Mouse (Mus musculus): ENCODE measurements around the gene Polh. TPM values are rescaled to one million over a fixed set of nuclear protein-coding genes. Genes with fewer than 3 reads are reported as not detected.

Gene Polh
- total RNA-seq, 2 experiments from 2014 or later = 6.3 to 7.1 TPM

DNA sequence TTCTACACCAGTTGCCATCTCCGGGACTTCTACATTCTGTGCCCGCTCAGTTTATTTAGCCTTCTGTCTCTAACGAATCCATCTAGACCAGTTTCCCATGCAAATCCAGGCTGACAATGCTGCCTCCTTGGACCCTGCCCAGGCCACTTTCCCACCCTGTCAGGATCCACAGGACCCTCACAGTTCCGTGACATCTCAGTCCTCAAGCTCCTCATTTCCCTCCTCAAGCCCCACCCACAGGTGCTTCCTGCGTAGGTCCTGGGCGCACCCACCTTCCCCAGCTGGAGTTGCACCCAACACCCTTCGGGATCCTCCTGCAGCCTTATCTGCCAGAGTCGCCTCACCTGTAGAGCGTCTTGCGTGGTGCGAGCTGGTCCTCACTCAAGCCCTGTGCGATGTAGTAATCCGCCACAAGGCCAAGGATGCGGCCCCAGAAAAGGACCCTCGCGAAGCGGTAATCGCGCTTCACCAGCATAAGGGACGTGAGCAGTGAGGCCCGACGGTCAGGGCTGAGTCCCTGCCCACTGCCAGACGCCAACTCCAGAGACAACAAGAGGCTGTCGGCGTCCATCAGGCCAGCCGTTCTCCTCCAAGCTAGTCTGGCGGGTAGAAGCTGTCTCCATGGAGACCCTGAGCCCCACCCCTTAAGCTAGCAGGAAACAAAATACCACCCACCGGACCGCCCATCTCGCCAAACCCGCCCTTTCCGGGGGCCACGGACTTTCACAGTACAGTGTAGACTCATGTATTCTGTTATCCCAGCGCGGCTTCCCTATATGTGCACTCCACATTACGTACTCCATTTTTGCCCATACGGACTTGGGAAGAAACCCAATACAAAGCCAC, 58.6 kb downstream of the Polh start, which contains the start of gene Rsph9:
Gene Rsph9 (minus strand): TSS at position 639 of the 846 bp plus-strand sequence.
- intact Hi-C loops (cut with DNase I) = no loop called here

DNA sequence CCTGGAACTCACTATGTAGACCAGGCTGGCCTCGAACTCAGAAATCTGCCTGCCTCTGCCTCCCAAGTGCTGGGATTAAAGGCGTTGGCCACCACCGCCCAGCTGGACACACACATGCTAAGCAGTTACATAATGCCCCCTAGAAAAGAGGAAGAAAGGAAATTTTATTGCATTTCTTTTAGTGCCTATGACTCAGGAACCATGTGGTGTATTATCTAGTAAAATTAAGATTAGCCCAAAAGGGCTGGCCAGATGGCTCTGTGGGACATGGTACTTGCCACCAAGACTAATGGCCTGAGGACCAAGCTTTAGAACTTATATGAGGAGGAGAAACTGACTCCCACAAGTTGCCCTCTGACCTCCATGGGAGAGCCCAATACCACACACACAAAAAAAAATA, 62.6 kb downstream of the Polh start:
- intact Hi-C loops (cut with DNase I) = no loop called here

More for the DNA sequence above, 58.6 kb downstream of the Polh start, which contains the start of gene Rsph9:
- DNase-seq (ENCODE audit: low spot score in 2 of 2) = peak; percentile 78

DNA sequence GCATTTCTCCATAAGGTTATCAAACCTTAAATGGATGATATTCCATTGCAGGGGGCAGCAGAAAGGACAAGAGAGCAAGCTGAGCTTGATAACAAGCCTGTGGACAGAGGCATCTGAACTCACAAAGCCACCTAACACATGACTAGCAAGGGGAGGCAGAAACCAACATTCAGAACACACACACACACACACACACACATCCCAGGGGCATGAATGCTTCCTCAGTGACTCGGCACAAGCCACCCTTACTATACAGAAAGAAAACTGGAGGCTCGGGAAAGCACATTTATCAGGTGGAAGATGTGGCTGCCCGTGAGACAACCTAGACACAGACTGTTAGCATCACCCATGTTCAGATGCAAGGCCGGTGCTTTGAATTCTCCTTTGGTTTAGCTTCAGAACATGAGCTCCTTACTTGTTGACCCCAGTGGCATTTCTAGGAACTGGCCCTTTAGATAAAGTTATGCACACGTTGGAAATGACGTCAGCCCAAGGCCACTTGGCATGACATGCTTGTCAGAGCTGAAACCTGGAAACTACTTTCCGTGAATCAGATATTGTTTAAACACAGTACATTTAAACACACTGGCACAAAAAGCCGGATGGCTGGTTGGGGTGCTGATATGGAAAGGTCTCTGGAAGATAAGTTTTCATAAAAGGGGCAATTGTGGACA, 63.7 kb downstream of the Polh start:
- intact Hi-C loops (cut with DNase I) = no loop called here
- no peak for DNase-seq (ENCODE audit: low spot score in 2 of 2)

More for the DNA sequence above, 62.6 kb downstream of the Polh start:
- no peak for DNase-seq (ENCODE audit: low spot score in 2 of 2)

DNA sequence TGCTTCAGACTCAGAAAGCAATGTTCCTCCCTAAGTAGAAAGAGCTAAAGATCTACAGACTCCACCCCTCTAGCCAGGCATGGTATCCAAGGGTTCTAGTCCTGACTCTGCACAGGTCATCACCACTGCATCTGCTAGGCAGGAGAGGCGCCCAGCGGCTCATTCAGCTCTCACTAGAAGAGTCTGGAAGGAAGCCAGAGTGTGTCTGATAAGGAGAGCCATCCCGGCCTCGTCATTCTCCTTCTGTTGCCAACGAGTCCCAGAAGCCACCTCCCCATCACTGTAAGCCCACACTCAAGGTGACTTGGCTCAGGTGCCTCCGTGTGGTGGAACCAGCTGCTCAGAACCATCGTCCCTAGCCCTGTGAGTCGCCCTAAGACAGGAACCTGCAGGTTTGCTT, 69.6 kb downstream of the Polh start:
- intact Hi-C loops (cut with DNase I) = loop anchor here (1.0 to 5.0 kb wide), 2 partner anchors 101 to 402 kb away; partner anchors contain the start of gene Vegfa
- no peak for DNase-seq (ENCODE audit: low spot score in 2 of 2)

DNA sequence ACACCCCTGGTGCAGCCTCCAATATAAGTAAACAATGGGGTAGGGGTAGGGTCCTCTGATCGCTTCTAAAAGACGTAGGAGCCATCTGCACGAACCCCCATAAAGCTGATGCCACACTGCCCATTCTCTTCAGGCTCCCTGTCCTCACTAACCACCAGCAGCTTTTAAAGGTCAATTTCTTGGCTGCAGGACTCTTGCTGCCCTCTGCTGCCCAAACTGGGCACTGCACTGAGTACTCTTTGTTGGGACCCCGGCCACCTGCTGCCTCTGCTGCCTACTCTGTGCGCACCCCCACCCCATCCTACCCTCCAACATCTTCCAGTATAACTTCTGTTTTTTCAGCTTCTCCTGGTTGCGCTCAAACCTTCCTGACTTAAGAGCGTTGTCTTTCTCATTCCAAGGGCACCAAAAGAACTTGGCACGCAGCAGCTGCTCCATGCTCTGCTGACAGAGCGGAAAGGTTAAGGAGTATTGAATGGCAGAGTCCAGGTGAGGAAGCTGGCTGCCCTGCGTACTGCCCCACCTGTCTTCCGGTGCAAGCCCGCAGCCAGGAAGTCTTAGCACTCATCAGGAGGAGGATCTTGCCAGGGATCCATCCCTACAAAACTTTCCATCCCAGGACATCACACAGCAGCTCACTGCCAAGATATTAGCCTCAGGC, 70.3 kb downstream of the Polh start:
- intact Hi-C loops (cut with DNase I) = loop anchor here (1.0 to 5.0 kb wide), 2 partner anchors 100 to 401 kb away; partner anchors contain the start of gene Vegfa
- peak; percentile 56 to 62 for DNase-seq (ENCODE audit: low spot score in 2 of 2)

DNA sequence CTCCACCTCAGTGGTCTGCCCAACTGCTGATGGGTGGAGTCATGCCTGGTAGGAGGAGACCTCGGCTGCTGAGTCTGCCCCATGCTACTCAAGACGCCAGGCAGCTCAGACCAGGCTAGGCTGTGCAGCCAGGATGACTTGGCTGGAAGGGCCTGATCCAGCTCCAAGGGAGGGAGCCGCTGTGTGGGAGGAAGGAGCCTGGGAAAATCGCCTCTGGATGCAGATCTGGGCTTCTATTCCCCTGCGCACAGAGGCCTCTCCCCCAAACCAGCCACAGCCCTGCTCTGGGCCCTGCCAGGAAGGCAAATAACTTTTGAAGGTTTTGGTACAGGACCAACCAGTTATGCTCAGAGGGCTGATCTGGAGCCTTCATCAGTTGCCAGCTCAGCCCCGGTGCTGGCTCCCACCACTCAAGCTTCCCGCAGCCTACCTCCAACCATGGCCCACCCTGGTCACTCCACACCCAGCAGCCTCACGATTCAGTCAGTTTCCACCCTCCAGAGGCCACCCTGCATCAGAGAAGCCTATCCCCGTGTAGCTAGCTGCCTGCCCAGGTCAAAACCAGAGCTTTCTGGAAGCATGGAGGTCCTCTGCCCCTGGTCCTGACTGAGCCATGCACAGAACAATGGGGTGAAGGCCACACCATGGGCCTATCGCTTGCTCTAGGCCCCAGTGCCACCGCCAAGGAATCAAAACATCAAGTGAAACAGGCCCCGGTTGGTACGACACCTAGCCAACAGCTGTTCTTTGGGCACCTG, 72.5 kb downstream of the Polh start:
- no peak for DNase-seq (ENCODE audit: low spot score in 2 of 2)
- intact Hi-C loops (cut with DNase I) = loop anchor here (5.0 kb wide), 1 partner anchor 98 kb away; the partner anchor contains the start of gene Vegfa

DNA sequence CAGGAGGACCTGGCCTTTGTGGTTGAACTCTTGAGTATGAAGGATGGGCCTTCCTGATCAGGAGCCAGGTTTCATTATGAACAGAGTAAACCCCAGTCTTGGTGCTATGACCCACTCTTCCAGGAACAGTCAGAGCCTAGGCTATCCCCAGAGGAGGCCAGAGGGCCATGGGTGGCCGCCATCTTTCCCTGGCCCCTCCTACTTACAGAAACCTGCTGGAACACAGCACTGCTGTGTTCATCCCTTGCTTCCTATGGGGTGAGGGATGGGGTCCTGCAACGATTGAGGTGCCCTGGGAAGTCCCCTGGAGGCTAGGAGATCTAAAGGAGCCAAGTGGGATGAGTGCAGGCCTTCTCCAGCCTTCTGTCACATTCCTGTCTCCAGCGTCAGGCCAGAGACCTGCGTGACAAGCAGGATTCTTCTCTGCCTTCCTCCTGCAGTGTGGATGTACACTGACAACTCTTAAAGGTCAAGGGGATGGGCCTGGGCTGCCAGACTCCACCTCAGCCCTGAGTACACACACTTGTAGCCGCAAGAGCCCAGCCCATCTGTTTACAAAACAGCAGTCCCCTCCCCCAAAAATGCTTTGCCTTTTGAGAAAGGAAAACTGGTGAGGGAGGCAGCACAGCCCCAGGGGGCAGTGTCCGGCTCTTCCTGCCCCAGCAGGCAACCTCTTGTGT, 74.5 kb downstream of the Polh start:
- intact Hi-C loops (cut with DNase I) = no loop called here
- no peak for DNase-seq (ENCODE audit: low spot score in 2 of 2)

DNA sequence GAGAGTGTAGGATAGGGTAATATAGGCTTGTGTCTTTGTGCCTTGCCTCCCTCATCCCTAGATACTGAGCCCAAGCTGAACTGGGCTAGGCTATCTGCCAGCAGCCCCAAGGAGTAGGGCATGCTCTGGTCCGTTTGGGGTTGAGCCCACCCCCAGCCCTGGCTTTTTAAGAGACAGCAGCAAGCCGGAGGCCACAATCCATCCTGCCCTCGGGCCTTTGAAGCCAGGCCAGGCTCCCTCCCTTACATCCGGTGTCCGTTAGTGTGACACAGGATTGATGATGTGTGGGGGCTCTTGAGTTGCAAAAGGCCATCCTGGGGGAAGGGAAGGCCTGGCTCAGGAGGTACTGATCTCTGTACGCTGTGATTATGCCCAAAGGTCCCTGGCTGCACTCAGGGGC, 75.8 kb downstream of the Polh start:
- DNase-seq (ENCODE audit: low spot score in 2 of 2) = no peak
- intact Hi-C loops (cut with DNase I) = no loop called here

DNA sequence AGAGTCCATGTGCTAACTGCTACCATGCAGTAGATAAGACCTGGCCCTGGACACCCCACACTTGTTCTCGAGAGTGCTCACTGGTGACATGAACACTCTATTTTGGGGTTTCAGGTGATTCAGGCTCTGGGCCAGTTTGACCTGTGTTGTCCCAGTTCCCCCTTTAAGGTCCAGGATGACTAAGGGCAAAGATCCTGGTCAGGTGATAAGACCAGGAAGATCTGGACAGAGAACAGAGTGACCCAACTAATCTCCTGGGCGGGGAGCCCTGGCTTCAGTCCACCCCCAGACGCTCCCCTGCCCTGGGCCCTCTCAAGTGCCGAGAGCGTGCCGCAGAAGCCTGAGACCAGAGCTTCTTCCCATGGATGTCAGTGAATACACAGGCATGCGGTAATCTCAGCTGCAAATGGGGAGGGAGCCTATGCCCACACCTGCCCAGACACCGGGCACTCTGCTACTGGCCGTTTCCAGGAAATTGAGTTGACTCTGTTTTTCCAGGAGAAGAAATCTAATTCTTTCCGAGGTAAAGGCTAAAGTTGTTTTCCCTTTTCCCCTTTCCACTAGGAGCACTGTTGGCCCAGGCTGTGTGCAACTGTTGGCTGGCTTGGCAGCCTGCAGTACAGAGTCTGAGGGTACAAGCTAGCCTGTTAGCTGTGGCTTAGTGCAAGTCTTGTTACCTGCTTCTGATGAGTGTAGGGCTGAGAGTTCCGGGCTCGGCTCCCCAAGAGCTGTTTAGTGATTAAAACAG, 78.3 kb downstream of the Polh start:
- DNase-seq (ENCODE audit: low spot score in 2 of 2) = no peak
- intact Hi-C loops (cut with DNase I) = no loop called here

DNA sequence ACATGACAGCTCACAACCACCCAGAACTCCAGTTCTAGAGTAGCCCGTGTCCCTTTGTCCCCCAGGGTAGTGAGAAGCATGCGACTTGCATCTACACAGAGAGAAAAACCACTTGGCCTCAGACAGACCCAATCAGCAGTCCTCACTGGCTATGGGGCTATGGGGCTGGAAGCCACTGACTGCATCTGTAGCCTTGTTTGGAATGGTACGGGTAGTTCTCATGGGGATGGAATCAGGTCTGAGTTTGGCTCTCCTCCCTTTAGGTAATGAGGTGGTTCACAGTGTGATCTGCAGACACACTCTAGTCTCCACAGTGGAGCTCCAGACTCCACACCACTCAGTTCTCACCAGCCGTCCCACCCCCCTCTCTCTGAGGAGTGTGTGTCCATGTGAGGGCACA, 79.2 kb downstream of the Polh start:
- intact Hi-C loops (cut with DNase I) = no loop called here
- DNase-seq (ENCODE audit: low spot score in 2 of 2) = no peak

DNA sequence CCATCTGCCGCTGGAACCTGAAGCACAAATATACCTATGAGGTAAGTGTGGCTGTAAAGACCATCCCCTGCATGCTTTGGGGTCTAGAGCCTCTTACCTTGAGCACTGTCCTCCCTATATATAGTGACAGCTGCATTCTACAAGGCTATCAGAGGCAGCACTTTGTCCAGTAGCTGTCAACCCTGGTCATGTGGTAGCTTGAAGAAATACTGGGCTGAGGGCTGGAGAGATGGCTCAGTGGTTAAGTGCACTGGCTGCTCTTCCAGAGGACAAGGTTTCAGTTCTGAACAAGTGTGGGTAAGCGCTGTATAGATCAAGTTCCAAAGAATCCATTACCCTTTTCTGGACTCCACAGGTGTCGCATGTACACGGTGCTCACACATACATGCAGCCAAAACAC, 79.7 kb downstream of the Polh start:
- intact Hi-C loops (cut with DNase I) = no loop called here
- no peak for DNase-seq (ENCODE audit: low spot score in 2 of 2)

Small RNAs within 50 kb of the gene (microRNA-seq; reads per million reads assigned to microRNA genes)
- gene Mir693 = not detected

Other genes starting within 250 kb of the Polh start
- 100 to 1,000 TPM in 1 of 2 experiments, 10 to 100 TPM in 1; 70.0 to 117 TPM for gene Vegfa, start 170.3 kb downstream of the Polh start, total RNA-seq (2021)
- 10 to 100 TPM; 84.1 to 88.9 TPM for gene Mrps18a, start 91.7 kb downstream of the Polh start, total RNA-seq (2021)
- 10 to 100 TPM; 17.7 to 19.5 TPM for gene Rsph9, start 58.4 kb downstream of the Polh start, total RNA-seq (2021)
- gene Mad2l1bp, start 49.1 kb downstream of the Polh start, total RNA-seq (2021) = 10 to 100 TPM; 11.4 to 15.5 TPM
- 100 to 1,000 TPM in 1 of 2 experiments, 10 to 100 TPM in 1; 89.4 to 135 TPM for gene Gtpbp2, start 41.6 kb downstream of the Polh start, total RNA-seq (2021)
- 10 to 100 TPM; 39.3 to 42.9 TPM for gene Xpo5, start 137 bp upstream of the Polh start, total RNA-seq (2021)
- gene Polr1c, start 45.4 kb upstream of the Polh start, total RNA-seq (2021) = 10 to 100 TPM; 36.3 to 38.8 TPM
- gene Yipf3, start 45.4 kb upstream of the Polh start, total RNA-seq (2021) = 10 to 100 TPM; 84.6 to 85.6 TPM
- gene Lrrc73, start 50.9 kb upstream of the Polh start, total RNA-seq (2021) = 10 to 100 TPM; 63.1 to 73.6 TPM
- gene Tjap1, start 80.4 kb upstream of the Polh start, total RNA-seq (2021) = 10 to 100 TPM; 35.9 to 48.4 TPM
- 10 to 100 TPM; 50.7 to 71.8 TPM for gene Dlk2, start 94.8 kb upstream of the Polh start, total RNA-seq (2021)
- gene Abcc10, start 125.7 kb upstream of the Polh start, total RNA-seq (2021) = 10 to 100 TPM in 1 of 2 experiments, 1 to 10 TPM in 1; 8.1 to 11.9 TPM
- gene Zfp318, start 181.1 kb upstream of the Polh start, total RNA-seq (2021) = 10 to 100 TPM; 54.1 to 64.3 TPM
- gene Crip3, start 226.3 kb upstream of the Polh start, total RNA-seq (2021) = 1 to 10 TPM; 1.7 to 6.5 TPM
- gene Slc22a7, start 235.8 kb upstream of the Polh start, total RNA-seq (2021) = under 1 TPM in 1 of 2 experiments, not detected in 1; 0.20 TPM

Measured in left cerebral cortex, postnatal 36 days (tissue).